Mouse (Mus musculus) MEL (cell line): ENCODE measurements around the gene Aifm3. TPM values are rescaled to one million over a fixed set of nuclear protein-coding genes. Genes with fewer than 3 reads are reported as not detected.
"Not testable (repeated sequence)": the region's sequence is repeated elsewhere in the genome, so short reads cannot be mapped to it uniquely, and the experiment has no call there.

ENCODE experiments used
- DNase-seq: peaks from one replicate; pipeline ENCODE4 v3.0.0; 2011; ENCODE audit warnings: low read depth, low spot score
- H3K27ac ChIP-seq: 2 replicates; pipeline ENCODE4 v1.5.1; 2012; ENCODE audit warnings: low read depth, mild to moderate bottlenecking, control low read depth, low read length, moderate library complexity; ENCODE audit not compliant: control insufficient read depth
- H3K27me3 ChIP-seq, 2 experiments: fragments of 150-350 bp in 1 of 2; sonication (generic) in 1 of 2; 2 replicates each; pipeline ENCODE4 v1.6.1; 2012; ENCODE audit warnings: low read length in 2 of 2, mild to moderate bottlenecking in 2 of 2, improper control_type of control experiment in 1 of 2, moderate library complexity in 1 of 2; ENCODE audit not compliant: insufficient read depth in 2 of 2, control insufficient read depth in 1 of 2
- H3K36me3 ChIP-seq, 2 experiments: 2 replicates each; pipeline ENCODE4 v1.6.1; 2012 to 2014; ENCODE audit warnings: low read length in 2 of 2, improper control_type of control experiment in 1 of 2, inconsistent platforms in 1 of 2, mild to moderate bottlenecking in 1 of 2; ENCODE audit not compliant: insufficient read depth in 2 of 2, control insufficient read depth in 1 of 2
- H3K4me1 ChIP-seq, 2 experiments: fragments of 150-350 bp in 1 of 2; sonication (generic) in 1 of 2; 2 replicates each; pipeline ENCODE4 v1.6.1; 2012; ENCODE audit warnings: low read length in 2 of 2, improper control_type of control experiment in 1 of 2, mild to moderate bottlenecking in 1 of 2; ENCODE audit not compliant: insufficient read depth in 2 of 2, control insufficient read depth in 1 of 2
- H3K4me3 ChIP-seq, 2 experiments: fragments of 150-350 bp in 1 of 2; sonication (generic) in 1 of 2; 2 replicates each; pipeline ENCODE4 v1.5.1; 2012; ENCODE audit warnings: low read depth in 2 of 2, low read length in 2 of 2, mild to moderate bottlenecking in 2 of 2, moderate library complexity in 2 of 2, control low read depth in 1 of 2, improper control_type of control experiment in 1 of 2; ENCODE audit not compliant: control insufficient read depth in 1 of 2, insufficient read depth in 1 of 2
- H3K79me2 ChIP-seq: 2 replicates; pipeline ENCODE4 v1.6.1; 2012; ENCODE audit warnings: mild to moderate bottlenecking, low read length, moderate library complexity; ENCODE audit not compliant: control insufficient read depth, poor library complexity, insufficient read depth
- H3K9ac ChIP-seq: 2 replicates; pipeline ENCODE4 v1.6.1; 2012; ENCODE audit warnings: low read depth, mild to moderate bottlenecking, control low read depth, low read length, moderate library complexity; ENCODE audit not compliant: control insufficient read depth, poor library complexity, severe bottlenecking
- H3K9me3 ChIP-seq: fragments of 150-350 bp; sonication (generic); replicated peaks from 2 replicates; pipeline ENCODE4 v1.6.1; 2012; ENCODE audit warnings: mild to moderate bottlenecking, low read length, improper control_type of control experiment, moderate library complexity; ENCODE audit not compliant: insufficient read depth
- BHLHE40 ChIP-seq: IDR thresholded peaks from 2 replicates; pipeline ENCODE4 v1.6.1; 2012; ENCODE audit warnings: low read depth, mild to moderate bottlenecking, inconsistent platforms, low read length, improper control_type of control experiment, borderline replicate concordance
- CHD1 ChIP-seq: IDR thresholded peaks from 2 replicates; pipeline ENCODE4 v1.6.1; 2012; ENCODE audit warnings: low read depth, mild to moderate bottlenecking, inconsistent platforms, low read length, improper control_type of control experiment
- CTCF ChIP-seq, 3 experiments: IDR thresholded peaks in 2 of 3; conservative IDR thresholded peaks in 1 of 3; 2 replicates each; pipeline ENCODE4 v1.5.1; 2011 to 2012; ENCODE audit warnings: low read length in 3 of 3, low read depth in 2 of 3, mild to moderate bottlenecking in 2 of 3, improper control_type of control experiment in 1 of 3, inconsistent platforms in 1 of 3, mixed read lengths in 1 of 3, moderate library complexity in 1 of 3; ENCODE audit not compliant: control insufficient read depth in 1 of 3, insufficient read depth in 1 of 3, poor library complexity in 1 of 3, severe bottlenecking in 1 of 3
- KAT2A ChIP-seq: conservative IDR thresholded peaks from 2 replicates; pipeline ENCODE4 v1.6.1; 2012; ENCODE audit warnings: low read depth, low read length, improper control_type of control experiment, inconsistent platforms
- MEF2A ChIP-seq: IDR thresholded peaks from 2 replicates; pipeline ENCODE4 v1.6.1; 2014; ENCODE audit warnings: low read depth, mild to moderate bottlenecking, inconsistent platforms, low read length, improper control_type of control experiment; ENCODE audit not compliant: poor library complexity, insufficient replicate concordance, severe bottlenecking; ENCODE audit errors: extremely low read depth
- MYC ChIP-seq: IDR thresholded peaks from 2 replicates; pipeline ENCODE4 v1.6.1; 2011; ENCODE audit warnings: low read depth, mild to moderate bottlenecking, low read length, improper control_type of control experiment, moderate library complexity
- NELFE ChIP-seq: IDR thresholded peaks from 2 replicates; pipeline ENCODE4 v1.6.1; 2011; ENCODE audit warnings: low read depth, low read length, improper control_type of control experiment
- POLR2A ChIP-seq, 2 experiments: IDR thresholded peaks; 2 replicates each; pipeline ENCODE4 v1.6.1; 2011 to 2012; ENCODE audit warnings: low read length in 2 of 2, mild to moderate bottlenecking in 2 of 2, control low read depth in 1 of 2, improper control_type of control experiment in 1 of 2, low read depth in 1 of 2, moderate library complexity in 1 of 2; ENCODE audit not compliant: control insufficient read depth in 1 of 2, insufficient read depth in 1 of 2, poor library complexity in 1 of 2
- POLR2AphosphoS2 ChIP-seq: IDR thresholded peaks from 2 replicates; pipeline ENCODE4 v1.6.1; 2011; ENCODE audit warnings: low read length, improper control_type of control experiment
- SIN3A ChIP-seq: IDR thresholded peaks from 2 replicates; pipeline ENCODE4 v1.6.1; 2012; ENCODE audit warnings: low read length, improper control_type of control experiment, inconsistent platforms
- SMC3 ChIP-seq: IDR thresholded peaks from 2 replicates; pipeline ENCODE4 v1.6.1; 2011; ENCODE audit warnings: low read depth, low read length, improper control_type of control experiment
- TBP ChIP-seq: IDR thresholded peaks from 2 replicates; pipeline ENCODE4 v1.8.0; 2011; ENCODE audit warnings: low read depth, low read length, improper control_type of control experiment
- TCF12 ChIP-seq: IDR thresholded peaks from 2 replicates; pipeline ENCODE4 v1.6.1; 2014; ENCODE audit warnings: low read depth, mild to moderate bottlenecking, inconsistent platforms, low read length, improper control_type of control experiment, moderate library complexity
- ZC3H11A ChIP-seq: IDR thresholded peaks from 2 replicates; pipeline ENCODE4 v1.6.1; 2012; ENCODE audit warnings: low read depth, mild to moderate bottlenecking, inconsistent platforms, low read length, improper control_type of control experiment
- polyA plus RNA-seq, 2 experiments: library from polyadenylated mRNA; stranded (reverse) in 1 of 2; unstranded in 1 of 2; fragments of >175 nt in 1 of 2; fragments of >200 nt in 1 of 2; gene quantifications; 2 replicates each; pipeline versions ENCODE4 v1.2.1 to v1.2.4; 2012; ENCODE audit warnings: low replicate concordance in 2 of 2, low read depth in 1 of 2; ENCODE audit not compliant: insufficient read length in 2 of 2, insufficient read depth in 1 of 2, missing spikeins in 1 of 2
- total RNA-seq: library from RNA; depleted of rRNA; stranded (reverse); fragments of 300-350 nt; gene quantifications from 2 replicates; pipeline ENCODE4 v1.2.3, GENCODE M21; 2012

The Aifm3 gene
- total and polyA plus RNA-seq, 3 experiments, result 0.23 to 0.52 TPM; not detected in 1

DNA sequence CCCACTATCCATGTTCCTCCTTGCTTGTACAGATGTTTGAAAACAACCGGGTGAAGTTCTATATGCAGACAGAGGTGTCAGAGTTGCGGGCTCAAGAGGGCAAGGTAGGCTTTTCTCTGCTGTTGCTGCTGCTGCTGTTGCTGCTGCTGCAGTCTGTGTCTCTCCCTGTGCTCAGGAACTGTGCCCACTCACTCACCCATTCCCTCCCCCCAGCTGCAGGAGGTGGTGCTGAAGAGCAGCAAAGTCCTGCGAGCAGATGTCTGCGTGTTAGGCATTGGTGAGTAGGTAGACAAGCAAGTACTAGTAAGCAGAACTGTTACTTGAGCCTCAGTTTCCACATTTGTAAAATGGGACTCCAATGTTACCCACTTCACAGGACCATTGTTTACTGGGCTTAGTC, 13.3 kb downstream of the Aifm3 start:
- Histone ChIP-seq H3K27me3 (peaks cover 2 to 8% of the 10 kb centered on the region in 2 experiments), H3K79me2 (no peaks in the 10 kb centered on the region), H3K4me1 (no peaks in the 10 kb centered on the region), H3K9me3 (no peaks in the 10 kb centered on the region), H3K27ac (no peak overlapping the region), H3K9ac (no peak overlapping the region), H3K36me3 (no peaks in the 10 kb centered on the region), H3K4me3 (no peak overlapping the region)
- no peak for DNase-seq
- TF ChIP-seq POLR2A (IDR thresholded peaks at IDR 0.05; ENCODE audit: control insufficient read depth in 1 of 2, insufficient read depth in 1 of 2, low read depth in 1 of 2, low read length in 2 of 2, poor library complexity in 1 of 2) (no peak), NELFE (no peak), KAT2A (no peak), BHLHE40 (no peak)

DNA sequence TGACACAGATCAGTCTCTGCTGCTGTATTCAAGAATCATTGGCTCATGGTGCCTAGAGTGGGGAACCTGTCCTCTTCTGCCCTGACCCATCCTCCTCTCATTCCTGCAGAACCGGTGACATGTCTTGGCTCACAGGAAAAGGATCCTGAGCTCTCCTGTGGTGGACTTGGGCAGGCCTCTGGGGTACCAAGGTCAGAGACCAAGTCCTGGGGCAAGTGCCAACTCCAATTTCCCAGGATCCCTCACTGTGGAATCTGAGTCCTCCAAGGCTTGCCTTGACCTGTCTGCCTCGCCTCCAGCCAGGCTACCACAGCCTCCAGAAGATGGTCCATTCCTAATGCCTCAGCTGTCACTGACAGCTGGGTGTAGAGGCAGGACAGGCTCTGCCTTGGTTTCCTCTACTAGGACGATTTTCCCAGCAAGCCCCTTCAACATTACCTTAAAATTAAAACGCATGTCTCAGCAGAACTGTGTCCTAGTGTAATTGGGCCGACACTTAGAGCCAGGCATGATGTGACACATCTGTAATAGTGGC, 17.7 kb downstream of the Aifm3 start:
- no peak overlapping the region for H3K9ac ChIP-seq
- no peak for DNase-seq
- H3K9me3 ChIP-seq, result no peaks in the 10 kb centered on the region
- no peak overlapping the region for H3K4me3 ChIP-seq
- H3K27ac ChIP-seq, result no peak overlapping the region
- TF ChIP-seq ZC3H11A (no peak), MEF2A (no peak), BHLHE40 (no peak), SMC3 (no peak), SIN3A (no peak), TCF12 (no peak), MYC (no peak), POLR2AphosphoS2 (no peak), CHD1 (no peak)
- TF ChIP-seq, all 39 proteins: peak for 0
- peaks cover 0 to 15% of the 10 kb centered on the region in 2 experiments; a peak in 2 of 4 replicates for H3K36me3 ChIP-seq
- peaks cover 8% of the 10 kb centered on the region for H3K79me2 ChIP-seq
- H3K4me1 ChIP-seq, result peaks cover 9 to 15% of the 10 kb centered on the region in 2 experiments
- peaks cover 0 to 6% of the 10 kb centered on the region in 2 experiments; a peak in 2 of 4 replicates for H3K27me3 ChIP-seq

GRCm38 (mm10) chr16:17508031-17508430, 18.6 kb downstream of the Aifm3 start:
- TF ChIP-seq TBP, result peak; percentile 87
- 0 out of 6 replicates have a peak, but pooled peaks of 1 of the 3 experiments have one; percentile 24 for TF ChIP-seq CTCF (IDR thresholded peaks at IDR 0.05 in 2 of 3, conservative IDR thresholded peaks at IDR 0.05 in 1 of 3; ENCODE audit: control insufficient read depth in 1 of 3, insufficient read depth in 1 of 3, low read depth in 2 of 3, low read length in 3 of 3, poor library complexity in 1 of 3, severe bottlenecking in 1 of 3)
- TF ChIP-seq, all 39 proteins: peak for 2; not testable (repeated sequence) for 37
- not testable (repeated sequence) for H3K79me2 ChIP-seq, H3K9me3 ChIP-seq, H3K27me3 ChIP-seq
- H3K36me3 ChIP-seq, result peaks cover 0 to 15% of the 10 kb centered on the region in 2 experiments; a peak in 2 of 4 replicates
- H3K4me3 ChIP-seq, result peak overlapping the region; percentile 75 to 86
- peak overlapping the region; percentile 98 for H3K27ac ChIP-seq
- H3K4me1 ChIP-seq, result peaks cover 9 to 15% of the 10 kb centered on the region in 2 experiments
- DNase-seq, result peak; percentile 54
- H3K9ac ChIP-seq, result peak overlapping the region; percentile 78
